Mouse (Mus musculus): Measurements from ENCODE around the gene Lurap1l.

The Lurap1l gene

GRCm38 (mm10) chr4:80990819-80991218 is 80.4 kb downstream of the Lurap1l start:
- in situ Hi-C loops (cut with MboI; ENCODE audit: low sequenced_read_pairs), result no loop called here

GRCm38 (mm10) chr4:81003528-81003927 is 93.1 kb downstream of the Lurap1l start:
- in situ Hi-C loops (cut with MboI; ENCODE audit: low sequenced_read_pairs), result no loop called here
